8 mouse cellular contexts compared by ENCODE assay signal in genomic region chr4:141534947-141535680, GRCm38 (mm10). TPM values are rescaled to one million over a fixed set of nuclear protein-coding genes. Genes with fewer than 3 reads are reported as not detected.
DNase-seq lines count a peak whose midpoint lies in the region; ATAC-seq lines count a peak whose summit lies in the region.

No protein-coding gene starts in this region.

- WGBS in forebrain, embryonic 12.5 days = 6% methylated on average over 9 of the region's 11 CpGs

- H3K36me3 ChIP-seq in forebrain, embryonic 12.5 days (replicated peaks) = peaks cover 8% of the 10 kb centered on the region
- peaks cover 11% of the 10 kb centered on the region for H3K36me3 ChIP-seq in megakaryocyte, embryonic 14.5 days (replicated peaks; ENCODE audit: low read length)

- H3K27me3 ChIP-seq in forebrain, embryonic 12.5 days = no peaks in the 10 kb centered on the region
- H3K27me3 ChIP-seq in megakaryocyte, embryonic 14.5 days (replicated peaks) = no peaks in the 10 kb centered on the region

- H3K27ac ChIP-seq in forebrain, embryonic 12.5 days = peak overlapping the region; percentile 97

- intact Hi-C loops in heart, postnatal 36 days (cut with DNase I) = loop anchor here (5.0 kb wide), 2 partner anchors 33 to 37 kb away; no protein-coding TSS in a partner anchor
- intact Hi-C loops in left cerebral cortex, postnatal 36 days (cut with DNase I) = loop anchor here (5.0 kb wide), 1 partner anchor 33 kb away; no protein-coding TSS in a partner anchor

- H3K9ac ChIP-seq in forebrain, embryonic 12.5 days = peak overlapping the region; percentile 98

- peak overlapping the region; percentile 92 for H3K4me2 ChIP-seq in forebrain, embryonic 12.5 days

- DNase-seq in MN1 (ENCODE audit: low spot score) = peak; percentile 69
- DNase-seq in c-Kit-positive CD71-positive TER-119-positive erythroid progenitor cells, embryonic 14.5 days (ENCODE audit: low spot score) = peak; percentile 60
- DNase-seq in heart, postnatal 36 days = peak; percentile 48 to 51
- DNase-seq in left cerebral cortex, postnatal 36 days (ENCODE audit: low spot score in 2 of 2) = peak; percentile 64 to 68
- DNase-seq in right cerebral cortex, postnatal 14 days = peak; percentile 57

- ATAC-seq in forebrain, embryonic 12.5 days (ENCODE audit: low FRiP score) = peak; percentile 47
- ATAC-seq in inflammation-experienced regulatory T-cells, adult 6 months = no peak

- H3K4me1 ChIP-seq in forebrain, embryonic 12.5 days = peaks cover 48% of the 10 kb centered on the region
- H3K4me1 ChIP-seq in megakaryocyte, embryonic 14.5 days = peaks cover 63% of the 10 kb centered on the region

- peak overlapping the region; percentile 99 for H3K4me3 ChIP-seq in forebrain, embryonic 12.5 days (replicated peaks)
- H3K4me3 ChIP-seq in megakaryocyte, embryonic 14.5 days (replicated peaks) = peak overlapping the region; percentile 98

- H3K9me3 ChIP-seq in forebrain, embryonic 12.5 days = no peaks in the 10 kb centered on the region
- H3K9me3 ChIP-seq in megakaryocyte, embryonic 14.5 days = no peaks in the 10 kb centered on the region

RNA-seq across cellular contexts. Expression of gene Spen, which starts 3.3 kb away (rescaled TPM):
- polyA plus RNA-seq in forebrain, embryonic 12.5 days (2016; fragmentation: Nextera tagmentation; extraction: Ambion mirVana) = 20.3 and 20.9 TPM in 2 replicates
- total RNA-seq in heart, postnatal 36 days (2021) = 10 to 100 TPM; 31.1 to 32.4 TPM
- 10 to 100 TPM; 50.8 to 72.8 TPM for total RNA-seq in left cerebral cortex, postnatal 36 days (2021)
- polyA plus RNA-seq in megakaryocyte, embryonic 14.5 days (2012; ENCODE audit: insufficient read depth, low replicate concordance) = 101 and 202 TPM in 2 replicates
- polyA plus RNA-seq in inflammation-experienced regulatory T-cells, adult 6 months (2017; shearing (Covaris generic)) = 10 to 100 TPM in 2 of 3 experiments, 1 to 10 TPM in 1; 8.6 to 17.1 (median 14.3) TPM
